Mouse (Mus musculus) mature B cell (primary cell): ENCODE data around the gene Socs2.

Source experiments
- in situ Hi-C: fragments of 300-500 bp; cut with MboI; formaldehyde crosslinking; loops from 2 replicates; pipeline ENCODE4 v1.14.3; 2019

Gene Socs2

GRCm38 (mm10) chr10:95420284-95420683 is 3.3 kb upstream of the Socs2 start:
- in situ Hi-C loops = no loop called here

GRCm38 (mm10) chr10:95419726-95420125 is 2.7 kb upstream of the Socs2 start:
- in situ Hi-C loops = no loop called here

GRCm38 (mm10) chr10:95418631-95419030 is 1.7 kb upstream of the Socs2 start:
- in situ Hi-C loops = no loop called here

- in situ Hi-C loops = no loop called here
These were observed 686 bp upstream of the Socs2 start for GRCm38 (mm10) chr10:95417496-95418236.

- in situ Hi-C loops = no loop called here
These were observed 657 bp downstream of the Socs2 start for GRCm38 (mm10) chr10:95416361-95416684.

- in situ Hi-C loops = no loop called here
These were observed 1.2 kb downstream of the Socs2 start for GRCm38 (mm10) chr10:95415533-95416360.

GRCm38 (mm10) chr10:95415159-95415532 is 1.8 kb downstream of the Socs2 start:
- in situ Hi-C loops = no loop called here

GRCm38 (mm10) chr10:95414316-95415158 is 2.4 kb downstream of the Socs2 start:
- in situ Hi-C loops = no loop called here

GRCm38 (mm10) chr10:95411139-95411538 is 5.8 kb downstream of the Socs2 start:
- in situ Hi-C loops = no loop called here

- in situ Hi-C loops = no loop called here
These were observed 6.3 kb downstream of the Socs2 start for GRCm38 (mm10) chr10:95410709-95411108.

- in situ Hi-C loops = no loop called here
These were observed 6.8 kb downstream of the Socs2 start for GRCm38 (mm10) chr10:95410209-95410608.

- in situ Hi-C loops = no loop called here
These were observed 7.8 kb downstream of the Socs2 start for GRCm38 (mm10) chr10:95409149-95409548.

GRCm38 (mm10) chr10:95408487-95408886 is 8.5 kb downstream of the Socs2 start:
- in situ Hi-C loops = no loop called here

GRCm38 (mm10) chr10:95407541-95408160 is 9.3 kb downstream of the Socs2 start:
- in situ Hi-C loops = no loop called here

GRCm38 (mm10) chr10:95404774-95405173 is 12.2 kb downstream of the Socs2 start:
- in situ Hi-C loops = no loop called here

- in situ Hi-C loops = no loop called here
These were observed 17.2 kb downstream of the Socs2 start for GRCm38 (mm10) chr10:95399689-95400354.

- in situ Hi-C loops = no loop called here
These were observed 18.5 kb downstream of the Socs2 start for GRCm38 (mm10) chr10:95398489-95398888.

GRCm38 (mm10) chr10:95397191-95397835 is 19.7 kb downstream of the Socs2 start:
- in situ Hi-C loops = no loop called here

- in situ Hi-C loops = no loop called here
These were observed 20.6 kb downstream of the Socs2 start for GRCm38 (mm10) chr10:95396356-95396755.

- in situ Hi-C loops = no loop called here
These were observed 21.9 kb downstream of the Socs2 start for GRCm38 (mm10) chr10:95394819-95395812.
